Mouse (Mus musculus): ENCODE results near the gene Tram2. TPM values are rescaled to one million over a fixed set of nuclear protein-coding genes. Genes with fewer than 3 reads are reported as not detected.

Tram2 gene
- polyA plus RNA-seq, 1 experiment, result 1.2 TPM

GRCm38 (mm10) chr1:21069830-21070522 is 9.1 kb downstream of the Tram2 start:
- Histone ChIP-seq H3K27ac (ENCODE audit: insufficient read depth, low read length) (no peak overlapping the region), H3K4me1 (ENCODE audit: control insufficient read depth, insufficient read depth, low read length) (no peaks in the 10 kb centered on the region), H3K4me3 (ENCODE audit: insufficient read depth, low read length) (no peak overlapping the region)
- TF ChIP-seq POLR2A (IDR thresholded peaks at IDR 0.05; ENCODE audit: extremely low read depth, insufficient read depth, low read length) (no peak), CTCF (IDR thresholded peaks at IDR 0.05; ENCODE audit: extremely low read depth, insufficient read depth, low read length) (no peak)

- no peak for TF ChIP-seq CTCF (IDR thresholded peaks at IDR 0.05; ENCODE audit: extremely low read depth, insufficient read depth, low read length)
- Histone ChIP-seq H3K27ac (ENCODE audit: insufficient read depth, low read length) (no peak overlapping the region), H3K4me3 (ENCODE audit: insufficient read depth, low read length) (no peak overlapping the region), H3K4me1 (ENCODE audit: control insufficient read depth, insufficient read depth, low read length) (no peaks in the 10 kb centered on the region)
Observed at GRCm38 (mm10) chr1:21068491-21068890, 10.5 kb downstream of the Tram2 start.

GRCm38 (mm10) chr1:21067536-21068221 is 11.3 kb downstream of the Tram2 start:
- Histone ChIP-seq H3K27ac (ENCODE audit: insufficient read depth, low read length) (no peak overlapping the region), H3K4me3 (ENCODE audit: insufficient read depth, low read length) (no peak overlapping the region), H3K4me1 (ENCODE audit: control insufficient read depth, insufficient read depth, low read length) (no peaks in the 10 kb centered on the region)
- TF ChIP-seq CTCF (IDR thresholded peaks at IDR 0.05; ENCODE audit: extremely low read depth, insufficient read depth, low read length) (no peak), POLR2A (IDR thresholded peaks at IDR 0.05; ENCODE audit: extremely low read depth, insufficient read depth, low read length) (no peak)

GRCm38 (mm10) chr1:21064153-21064552 is 14.9 kb downstream of the Tram2 start:
- no peak overlapping the region for H3K27ac ChIP-seq (ENCODE audit: insufficient read depth, low read length)
- H3K4me3 ChIP-seq (ENCODE audit: insufficient read depth, low read length), result no peak overlapping the region
- TF ChIP-seq POLR2A (IDR thresholded peaks at IDR 0.05; ENCODE audit: extremely low read depth, insufficient read depth, low read length) (no peak), CTCF (IDR thresholded peaks at IDR 0.05; ENCODE audit: extremely low read depth, insufficient read depth, low read length) (no peak)
- no peaks in the 10 kb centered on the region for H3K4me1 ChIP-seq (ENCODE audit: control insufficient read depth, insufficient read depth, low read length)

- TF ChIP-seq CTCF (IDR thresholded peaks at IDR 0.05; ENCODE audit: extremely low read depth, insufficient read depth, low read length), result no peak
- no peak for TF ChIP-seq POLR2A (IDR thresholded peaks at IDR 0.05; ENCODE audit: extremely low read depth, insufficient read depth, low read length)
- H3K27ac ChIP-seq (ENCODE audit: insufficient read depth, low read length), result no peak overlapping the region
- H3K4me1 ChIP-seq (ENCODE audit: control insufficient read depth, insufficient read depth, low read length), result no peaks in the 10 kb centered on the region
- H3K4me3 ChIP-seq (ENCODE audit: insufficient read depth, low read length), result no peak overlapping the region
Observed at GRCm38 (mm10) chr1:21059385-21060109, 19.5 kb downstream of the Tram2 start.

- Histone ChIP-seq H3K4me3 (ENCODE audit: insufficient read depth, low read length) (no peak overlapping the region), H3K27ac (ENCODE audit: insufficient read depth, low read length) (no peak overlapping the region)
- no peak for TF ChIP-seq POLR2A (IDR thresholded peaks at IDR 0.05; ENCODE audit: extremely low read depth, insufficient read depth, low read length)
- TF ChIP-seq CTCF (IDR thresholded peaks at IDR 0.05; ENCODE audit: extremely low read depth, insufficient read depth, low read length), result no peak
Observed at GRCm38 (mm10) chr1:21053009-21053408, 26.0 kb downstream of the Tram2 start.

GRCm38 (mm10) chr1:21052608-21053007 is 26.4 kb downstream of the Tram2 start:
- H3K27ac ChIP-seq (ENCODE audit: insufficient read depth, low read length), result no peak overlapping the region
- TF ChIP-seq CTCF (IDR thresholded peaks at IDR 0.05; ENCODE audit: extremely low read depth, insufficient read depth, low read length), result no peak
- TF ChIP-seq POLR2A (IDR thresholded peaks at IDR 0.05; ENCODE audit: extremely low read depth, insufficient read depth, low read length), result no peak

More at GRCm38 (mm10) chr1:21053009-21053408, 26.0 kb downstream of the Tram2 start:
- no peaks in the 10 kb centered on the region for H3K4me1 ChIP-seq (ENCODE audit: control insufficient read depth, insufficient read depth, low read length)

GRCm38 (mm10) chr1:21052132-21052545 is 26.9 kb downstream of the Tram2 start:
- no peak overlapping the region for H3K27ac ChIP-seq (ENCODE audit: insufficient read depth, low read length)
- H3K4me3 ChIP-seq (ENCODE audit: insufficient read depth, low read length), result no peak overlapping the region
- H3K4me1 ChIP-seq (ENCODE audit: control insufficient read depth, insufficient read depth, low read length), result no peaks in the 10 kb centered on the region
- TF ChIP-seq CTCF (IDR thresholded peaks at IDR 0.05; ENCODE audit: extremely low read depth, insufficient read depth, low read length) (no peak), POLR2A (IDR thresholded peaks at IDR 0.05; ENCODE audit: extremely low read depth, insufficient read depth, low read length) (no peak)

More at GRCm38 (mm10) chr1:21052608-21053007, 26.4 kb downstream of the Tram2 start:
- Histone ChIP-seq H3K4me1 (ENCODE audit: control insufficient read depth, insufficient read depth, low read length) (no peaks in the 10 kb centered on the region), H3K4me3 (ENCODE audit: insufficient read depth, low read length) (no peak overlapping the region)

- H3K4me3 ChIP-seq (ENCODE audit: insufficient read depth, low read length), result no peak overlapping the region
- no peaks in the 10 kb centered on the region for H3K4me1 ChIP-seq (ENCODE audit: control insufficient read depth, insufficient read depth, low read length)
- TF ChIP-seq POLR2A (IDR thresholded peaks at IDR 0.05; ENCODE audit: extremely low read depth, insufficient read depth, low read length), result no peak
- no peak for TF ChIP-seq CTCF (IDR thresholded peaks at IDR 0.05; ENCODE audit: extremely low read depth, insufficient read depth, low read length)
- H3K27ac ChIP-seq (ENCODE audit: insufficient read depth, low read length), result no peak overlapping the region
Observed at GRCm38 (mm10) chr1:21049005-21049404, 30.0 kb downstream of the Tram2 start.
